Mouse (Mus musculus): ENCODE data around the gene Rdh13. TPM values are rescaled to one million over a fixed set of nuclear protein-coding genes. Genes with fewer than 3 reads are reported as not detected.

Gene Rdh13
- 35.5 and 36.9 TPM in 2 replicates for polyA plus RNA-seq (2016; fragmentation: Nextera tagmentation; extraction: Ambion mirVana)

GRCm38 (mm10) chr7:4445216-4445791 lies at the start of gene Rdh13:
Gene Rdh13 (minus strand): TSS chr7:4445649.
- WGBS = under 1% methylated on average over 35 of the region's 35 CpGs
- peak within 1 kb of the TSS; percentile 90 for H3K27ac ChIP-seq (replicated peaks)
- H3K4me3 ChIP-seq = peak within 1 kb of the TSS; percentile 86
- H3K9me3 ChIP-seq = no peaks in the 10 kb centered on the region
- H3K27me3 ChIP-seq (replicated peaks; ENCODE audit: low read depth, poor library complexity, severe bottlenecking) = no peaks in the 10 kb centered on the region
- peaks cover 39% of the 10 kb centered on the region for H3K36me3 ChIP-seq (replicated peaks)
- H3K4me1 ChIP-seq = peaks cover 8% of the 10 kb centered on the region
- DNase-seq (ENCODE audit: low spot score) = peak; percentile 89

- WGBS = 83% methylated on average over 1 of the region's 1 CpGs
- no peak overlapping the region for H3K4me3 ChIP-seq
- no peak overlapping the region for H3K27ac ChIP-seq (replicated peaks)
- no peak for DNase-seq (ENCODE audit: low spot score)
- peaks cover 90% of the 10 kb centered on the region for H3K36me3 ChIP-seq (replicated peaks)
- H3K9me3 ChIP-seq = no peaks in the 10 kb centered on the region
- H3K4me1 ChIP-seq = peaks cover 12% of the 10 kb centered on the region
- no peaks in the 10 kb centered on the region for H3K27me3 ChIP-seq (replicated peaks; ENCODE audit: low read depth, poor library complexity, severe bottlenecking)
Measured at GRCm38 (mm10) chr7:4493991-4494390, 48.5 kb upstream of the Rdh13 start.

GRCm38 (mm10) chr7:4492284-4493224 lies 47.1 kb upstream of the Rdh13 start:
- Histone ChIP-seq H3K36me3 (replicated peaks) (peaks cover 99% of the 10 kb centered on the region), H3K27me3 (replicated peaks; ENCODE audit: low read depth, poor library complexity, severe bottlenecking) (no peaks in the 10 kb centered on the region), H3K4me1 (no peaks in the 10 kb centered on the region), H3K4me3 (no peak overlapping the region), H3K9me3 (no peaks in the 10 kb centered on the region), H3K27ac (replicated peaks) (no peak overlapping the region)
- whole genome bisulfite sequencing = 93% methylated on average over 13 of the region's 13 CpGs
- no peak for DNase-seq (ENCODE audit: low spot score)

- Histone ChIP-seq H3K4me1 (no peaks in the 10 kb centered on the region), H3K9me3 (no peaks in the 10 kb centered on the region), H3K4me3 (no peak overlapping the region), H3K36me3 (replicated peaks) (peaks cover 99% of the 10 kb centered on the region), H3K27ac (replicated peaks) (no peak overlapping the region), H3K27me3 (replicated peaks; ENCODE audit: low read depth, poor library complexity, severe bottlenecking) (no peaks in the 10 kb centered on the region)
- WGBS = 88% methylated on average over 6 of the region's 6 CpGs
- no peak for DNase-seq (ENCODE audit: low spot score)
Measured at GRCm38 (mm10) chr7:4491308-4491707, 45.9 kb upstream of the Rdh13 start.

GRCm38 (mm10) chr7:4482281-4482680 lies 36.8 kb upstream of the Rdh13 start:
- peaks cover 22% of the 10 kb centered on the region for H3K4me1 ChIP-seq
- H3K27ac ChIP-seq (replicated peaks) = no peak overlapping the region
- WGBS = 91% methylated on average over 12 of the region's 12 CpGs
- H3K9me3 ChIP-seq = no peaks in the 10 kb centered on the region
- DNase-seq (ENCODE audit: low spot score) = no peak
- peaks cover 67% of the 10 kb centered on the region for H3K36me3 ChIP-seq (replicated peaks)
- peaks cover 3% of the 10 kb centered on the region; the same call in 1 of the 2 replicates for H3K27me3 ChIP-seq (replicated peaks; ENCODE audit: low read depth, poor library complexity, severe bottlenecking)
- no peak overlapping the region for H3K4me3 ChIP-seq

GRCm38 (mm10) chr7:4479674-4480073 lies 34.2 kb upstream of the Rdh13 start:
- H3K4me3 ChIP-seq = peak overlapping the region; percentile 71
- DNase-seq (ENCODE audit: low spot score) = peak; percentile 54
- WGBS = 28% methylated on average over 6 of the region's 6 CpGs
- peaks cover 25% of the 10 kb centered on the region for H3K27me3 ChIP-seq (replicated peaks; ENCODE audit: low read depth, poor library complexity, severe bottlenecking)
- peaks cover 24% of the 10 kb centered on the region for H3K4me1 ChIP-seq
- H3K36me3 ChIP-seq (replicated peaks) = peaks cover 41% of the 10 kb centered on the region
- no peak overlapping the region for H3K27ac ChIP-seq (replicated peaks)
- H3K9me3 ChIP-seq = no peaks in the 10 kb centered on the region

GRCm38 (mm10) chr7:4478796-4479291 lies 33.4 kb upstream of the Rdh13 start:
- Histone ChIP-seq H3K4me1 (peaks cover 26% of the 10 kb centered on the region), H3K27me3 (replicated peaks; ENCODE audit: low read depth, poor library complexity, severe bottlenecking) (peaks cover 34% of the 10 kb centered on the region), H3K36me3 (replicated peaks) (peaks cover 32% of the 10 kb centered on the region), H3K4me3 (peak overlapping the region; percentile 71), H3K9me3 (no peaks in the 10 kb centered on the region), H3K27ac (replicated peaks) (peak overlapping the region; percentile 95)
- 4% methylated on average over 16 of the region's 16 CpGs for WGBS
- DNase-seq (ENCODE audit: low spot score) = no peak

GRCm38 (mm10) chr7:4478021-4478795 lies 32.8 kb upstream of the Rdh13 start:
- peaks cover 26% of the 10 kb centered on the region for H3K4me1 ChIP-seq
- H3K9me3 ChIP-seq = 0 out of 2 replicates have a peak, but pooled peaks cover 2% of the 10 kb centered on the region
- peak overlapping the region; percentile 95 for H3K27ac ChIP-seq (replicated peaks)
- peak overlapping the region; percentile 71 for H3K4me3 ChIP-seq
- peaks cover 40% of the 10 kb centered on the region for H3K27me3 ChIP-seq (replicated peaks; ENCODE audit: low read depth, poor library complexity, severe bottlenecking)
- under 1% methylated on average over 39 of the region's 39 CpGs for WGBS
- DNase-seq (ENCODE audit: low spot score) = peak; percentile 91
- peaks cover 26% of the 10 kb centered on the region for H3K36me3 ChIP-seq (replicated peaks)

- Histone ChIP-seq H3K9me3 (0 out of 2 replicates have a peak, but pooled peaks cover 2% of the 10 kb centered on the region), H3K4me3 (peak overlapping the region; percentile 16; the same call in 1 of the 2 replicates), H3K36me3 (replicated peaks) (no peaks in the 10 kb centered on the region), H3K27ac (replicated peaks) (no peak overlapping the region), H3K27me3 (replicated peaks; ENCODE audit: low read depth, poor library complexity, severe bottlenecking) (peaks cover 83% of the 10 kb centered on the region), H3K4me1 (peaks cover 33% of the 10 kb centered on the region)
- WGBS = 11% methylated on average over 19 of the region's 19 CpGs
- DNase-seq (ENCODE audit: low spot score) = no peak
Measured at GRCm38 (mm10) chr7:4473940-4474339, 28.5 kb upstream of the Rdh13 start.

GRCm38 (mm10) chr7:4471179-4471555 lies 25.7 kb upstream of the Rdh13 start:
- H3K27me3 ChIP-seq (replicated peaks; ENCODE audit: low read depth, poor library complexity, severe bottlenecking) = peaks cover 77% of the 10 kb centered on the region
- no peak overlapping the region for H3K27ac ChIP-seq (replicated peaks)
- WGBS = 2% methylated on average over 24 of the region's 24 CpGs

GRCm38 (mm10) chr7:4470275-4471178 lies 25.1 kb upstream of the Rdh13 start:
- H3K9me3 ChIP-seq = 0 out of 2 replicates have a peak, but pooled peaks cover 2% of the 10 kb centered on the region
- H3K4me1 ChIP-seq = peaks cover 17% of the 10 kb centered on the region
- peaks cover 70% of the 10 kb centered on the region for H3K27me3 ChIP-seq (replicated peaks; ENCODE audit: low read depth, poor library complexity, severe bottlenecking)
- no peaks in the 10 kb centered on the region for H3K36me3 ChIP-seq (replicated peaks)
- H3K4me3 ChIP-seq = peak overlapping the region; percentile 52
- peak; percentile 78 for DNase-seq (ENCODE audit: low spot score)
- H3K27ac ChIP-seq (replicated peaks) = no peak overlapping the region
- 3% methylated on average over 35 of the region's 35 CpGs for WGBS

More at GRCm38 (mm10) chr7:4471179-4471555, 25.7 kb upstream of the Rdh13 start:
- peak; percentile 87 for DNase-seq (ENCODE audit: low spot score)
- H3K9me3 ChIP-seq = 0 out of 2 replicates have a peak, but pooled peaks cover 2% of the 10 kb centered on the region
- peak overlapping the region; percentile 52 for H3K4me3 ChIP-seq
- no peaks in the 10 kb centered on the region for H3K36me3 ChIP-seq (replicated peaks)
- peaks cover 17% of the 10 kb centered on the region for H3K4me1 ChIP-seq
